Mouse (Mus musculus): ENCODE results near the gene Nos3.

Gene Nos3

DNA sequence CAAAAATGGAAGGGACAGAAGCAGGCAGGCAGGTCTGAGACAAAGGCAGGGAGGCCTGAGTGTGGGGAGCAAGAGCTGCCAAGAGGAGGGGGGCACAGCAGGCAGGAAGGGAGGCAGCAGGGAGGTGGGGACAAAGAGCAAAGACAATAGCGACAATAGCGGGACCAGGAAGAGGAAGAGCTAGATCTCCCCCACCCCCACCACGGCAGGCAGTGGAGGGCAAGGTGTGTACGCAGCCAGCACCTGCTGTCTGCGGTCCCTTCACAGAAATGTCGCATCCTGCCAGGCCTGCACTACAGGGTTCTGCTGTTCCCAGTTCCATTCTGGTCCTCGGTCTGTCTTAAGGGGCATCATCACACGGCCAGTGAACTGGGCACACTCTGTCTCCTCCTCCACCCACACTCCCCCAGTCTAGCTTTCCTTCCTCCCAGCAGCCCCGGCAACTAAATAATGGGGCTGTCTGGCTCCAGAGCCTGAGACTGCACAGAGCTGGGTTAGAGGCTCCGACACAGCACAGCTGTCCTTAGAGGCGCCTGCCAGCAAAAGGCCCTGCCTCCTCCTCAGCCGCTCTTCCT lies 20.0 kb upstream of the Nos3 start:
- DNase-seq (ENCODE audit: low spot score in 2 of 2), result no peak

- DNase-seq (ENCODE audit: low spot score in 2 of 2), result no peak
Measured at GRCm38 (mm10) chr5:24346313-24346712, 18.3 kb upstream of the Nos3 start.

DNA sequence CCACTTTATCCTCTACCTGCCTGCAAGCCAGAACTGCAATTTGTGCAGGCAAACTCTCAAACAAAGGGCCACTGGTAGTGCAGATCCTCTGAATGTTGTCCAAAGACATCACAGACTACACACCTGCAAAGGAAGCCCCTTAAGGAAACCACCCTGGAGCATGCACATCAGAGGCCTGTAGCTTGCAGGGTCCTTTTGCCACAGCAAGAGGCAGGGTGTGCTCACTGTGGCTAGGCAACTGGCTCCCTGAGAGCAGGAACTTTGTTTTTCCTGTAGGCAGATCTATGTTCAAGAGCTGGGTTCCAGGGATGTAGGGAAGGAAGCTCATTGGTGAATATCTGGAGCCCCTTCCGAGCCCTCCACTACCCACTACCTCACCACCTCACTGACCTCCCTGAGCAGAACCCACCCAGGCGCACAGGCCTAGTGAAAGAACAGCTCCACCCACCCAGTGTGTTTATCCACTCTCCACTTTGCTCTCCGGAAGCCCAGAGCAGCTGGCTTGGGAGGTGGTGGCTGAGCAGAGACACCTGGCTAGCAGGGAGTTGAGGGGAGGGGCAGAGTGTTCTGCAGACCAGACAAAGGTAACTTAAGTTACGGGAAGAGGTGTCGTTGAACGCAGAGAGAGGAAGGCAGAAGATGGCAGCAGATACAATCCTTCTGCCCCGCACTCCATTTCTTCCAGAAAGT lies 17.3 kb upstream of the Nos3 start:
- DNase-seq (ENCODE audit: low spot score in 2 of 2), result no peak

DNA sequence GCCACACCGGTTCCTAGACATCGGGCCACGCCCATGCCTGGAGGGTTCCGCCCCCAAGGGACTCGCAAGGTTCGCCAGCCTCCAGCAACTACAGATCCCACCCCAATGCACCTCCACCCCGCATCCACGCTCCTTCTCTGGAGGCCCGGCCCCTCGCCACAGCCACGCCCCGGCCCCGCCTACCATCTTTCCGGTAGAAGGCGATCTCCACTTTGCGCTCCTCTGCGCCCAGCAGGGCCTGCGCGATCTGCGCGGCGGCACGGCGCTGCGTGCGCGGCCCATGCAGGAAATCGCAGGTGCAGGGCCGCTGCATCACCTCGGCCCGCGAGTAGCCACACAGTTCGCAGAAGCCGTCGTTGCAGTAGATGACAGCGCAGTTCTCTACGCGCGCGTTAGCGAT lies 16.5 kb upstream of the Nos3 start:
- DNase-seq (ENCODE audit: low spot score in 2 of 2), result peak; percentile 71 to 74

DNA sequence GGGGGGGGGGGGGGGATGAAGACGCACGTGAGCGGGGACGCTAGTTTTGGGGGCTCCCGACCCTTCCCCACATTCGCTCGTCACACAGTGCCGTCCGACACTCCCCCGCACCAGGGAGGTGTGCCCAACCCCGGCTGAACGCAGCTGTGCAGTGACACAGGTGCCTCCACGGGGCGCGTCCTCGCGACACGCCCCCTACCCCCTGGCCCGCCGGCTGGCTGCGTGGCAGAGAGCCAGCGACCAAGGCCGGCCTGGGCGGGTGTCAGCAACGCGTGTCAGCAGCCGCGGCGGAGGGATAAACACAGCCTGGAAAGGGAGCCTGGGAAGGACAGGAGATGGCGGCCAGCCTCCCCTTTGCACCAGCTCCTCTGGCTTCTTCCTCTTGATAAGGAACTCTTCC lies 16.1 kb upstream of the Nos3 start:
- no peak for DNase-seq (ENCODE audit: low spot score in 2 of 2)

GRCm38 (mm10) chr5:24350073-24350472 lies 14.5 kb upstream of the Nos3 start:
- DNase-seq (ENCODE audit: low spot score in 2 of 2), result no peak

GRCm38 (mm10) chr5:24350531-24351250 lies 13.9 kb upstream of the Nos3 start:
- DNase-seq (ENCODE audit: low spot score in 2 of 2), result no peak

- no peak for DNase-seq (ENCODE audit: low spot score in 2 of 2)
Measured at GRCm38 (mm10) chr5:24351278-24351677, 13.3 kb upstream of the Nos3 start, which contains the start of gene Kcnh2. Gene Kcnh2 (minus strand): TSS chr5:24351604.

- DNase-seq (ENCODE audit: low spot score in 2 of 2), result no peak
Measured at GRCm38 (mm10) chr5:24351701-24352171, 12.9 kb upstream of the Nos3 start.

DNA sequence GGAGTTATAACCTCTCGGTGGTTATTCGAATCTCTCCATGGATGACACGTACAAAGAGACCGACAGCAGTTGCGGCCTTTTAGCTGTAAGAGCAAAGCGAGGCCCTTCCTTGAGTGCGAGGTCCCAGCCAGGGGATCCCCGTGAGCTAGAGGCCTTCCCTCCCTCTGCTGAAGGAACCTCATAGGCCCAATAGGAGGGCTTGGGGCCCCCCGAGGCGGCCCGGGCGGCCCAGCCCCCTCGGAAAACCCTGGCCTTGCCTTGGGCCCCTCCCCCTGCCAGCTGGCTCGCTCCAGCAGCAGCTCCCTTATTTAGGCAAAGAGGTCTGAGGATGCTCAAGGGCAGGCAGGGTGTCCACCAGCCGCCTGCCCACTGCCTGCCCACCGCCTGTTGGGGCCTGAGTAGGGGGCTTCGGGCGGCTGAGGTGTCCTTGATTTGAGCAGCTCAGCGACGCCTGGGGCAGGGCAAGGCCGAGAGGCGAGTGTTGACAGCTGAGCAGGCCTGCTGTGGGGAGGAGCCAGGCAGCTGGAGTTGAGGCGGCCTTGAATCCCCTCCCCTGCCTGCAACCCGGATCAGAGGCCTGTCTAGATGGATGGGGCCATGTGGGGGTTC lies 12.3 kb upstream of the Nos3 start:
- DNase-seq (ENCODE audit: low spot score in 2 of 2), result no peak

DNA sequence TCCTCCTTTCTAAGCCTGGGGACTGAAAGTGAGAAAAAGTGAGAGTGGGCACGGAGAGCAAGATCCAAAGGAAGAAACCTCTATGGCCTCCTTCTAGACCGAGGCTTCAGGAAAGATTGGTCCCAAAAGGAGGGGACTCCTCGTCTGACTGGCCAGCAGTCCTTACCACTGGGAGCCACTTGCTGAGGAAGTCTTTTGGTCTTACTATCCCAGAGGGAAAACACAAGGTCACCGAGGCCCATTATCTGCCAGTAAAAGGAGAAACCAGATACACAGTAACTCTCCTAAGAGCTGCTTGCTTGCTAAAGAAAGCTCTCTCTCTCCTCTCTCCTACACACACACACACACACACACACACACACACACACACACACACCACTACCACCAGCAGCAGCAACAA lies 11.3 kb upstream of the Nos3 start:
- DNase-seq (ENCODE audit: low spot score in 2 of 2), result no peak

GRCm38 (mm10) chr5:24356764-24357163 lies 7.8 kb upstream of the Nos3 start:
- no peak for DNase-seq (ENCODE audit: low spot score in 2 of 2)

DNA sequence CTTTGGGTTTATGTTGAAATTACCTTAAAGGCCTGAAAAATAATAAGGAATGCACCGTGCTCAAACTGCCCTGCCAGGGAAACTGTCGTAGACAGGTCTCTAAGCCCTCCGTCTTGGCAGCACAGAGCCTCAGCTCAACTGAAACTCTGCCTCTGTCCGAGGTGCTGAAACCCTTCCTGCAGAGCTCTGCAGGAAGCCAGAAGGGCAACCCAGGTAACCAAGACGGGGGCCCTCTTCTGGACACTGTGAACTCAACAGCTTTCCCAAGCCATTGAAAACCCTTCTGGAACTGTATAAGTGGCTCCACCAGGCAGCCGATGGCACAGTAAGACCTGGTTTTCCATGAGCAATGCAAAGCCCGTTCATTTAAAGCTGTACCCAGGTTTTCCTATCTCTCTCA lies 7.1 kb upstream of the Nos3 start:
- DNase-seq (ENCODE audit: low spot score in 2 of 2), result peak; percentile 13 to 50

GRCm38 (mm10) chr5:24360792-24361454 lies 3.7 kb upstream of the Nos3 start:
- DNase-seq (ENCODE audit: low spot score in 2 of 2), result peak; percentile 65 to 73

- no peak for DNase-seq (ENCODE audit: low spot score in 2 of 2)
Measured at GRCm38 (mm10) chr5:24363467-24363866, 1.1 kb upstream of the Nos3 start.

GRCm38 (mm10) chr5:24364061-24364460 lies 549 bp upstream of the Nos3 start:
- DNase-seq (ENCODE audit: low spot score in 2 of 2), result no peak

GRCm38 (mm10) chr5:24364963-24365362 lies 353 bp downstream of the Nos3 start:
- DNase-seq (ENCODE audit: low spot score in 2 of 2), result no peak

- no peak for DNase-seq (ENCODE audit: low spot score in 2 of 2)
Measured at GRCm38 (mm10) chr5:24365528-24365927, 918 bp downstream of the Nos3 start.

GRCm38 (mm10) chr5:24366426-24366825 lies 1.8 kb downstream of the Nos3 start:
- no peak for DNase-seq (ENCODE audit: low spot score in 2 of 2)

DNA sequence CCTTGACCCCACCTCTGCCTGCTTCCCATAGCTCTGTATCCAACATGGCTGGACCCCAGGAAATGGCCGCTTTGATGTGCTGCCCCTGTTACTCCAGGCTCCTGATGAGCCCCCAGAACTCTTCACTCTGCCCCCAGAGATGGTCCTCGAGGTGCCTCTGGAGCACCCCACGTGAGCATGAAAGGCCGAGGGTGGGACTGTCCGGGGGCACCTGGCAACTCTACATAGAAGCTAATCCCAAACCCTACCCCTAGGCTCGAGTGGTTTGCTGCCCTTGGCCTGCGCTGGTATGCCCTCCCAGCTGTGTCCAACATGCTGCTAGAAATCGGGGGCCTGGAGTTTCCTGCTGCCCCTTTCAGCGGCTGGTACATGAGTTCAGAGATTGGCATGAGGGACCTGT lies 5.2 kb downstream of the Nos3 start:
- DNase-seq (ENCODE audit: low spot score in 2 of 2), result no peak

DNA sequence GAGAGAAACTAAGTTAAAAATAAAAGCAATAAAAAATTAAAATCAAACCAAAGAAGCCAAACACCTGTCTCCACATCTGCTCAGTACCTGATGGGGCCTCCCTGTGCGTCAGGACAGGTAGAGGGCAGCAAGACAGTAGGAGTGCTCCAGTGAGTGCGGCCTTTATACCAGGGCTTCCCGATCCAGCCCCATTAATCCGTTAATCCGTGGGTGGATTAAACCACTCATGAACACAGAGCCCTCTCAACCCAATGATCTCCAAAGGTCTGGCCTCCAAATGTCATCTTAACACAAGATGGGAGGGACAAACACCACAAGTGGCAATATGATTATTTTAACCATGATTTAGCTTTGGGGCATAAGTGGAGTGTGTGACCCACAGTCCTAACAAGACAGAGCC lies 9.2 kb downstream of the Nos3 start:
- no peak for DNase-seq (ENCODE audit: low spot score in 2 of 2)

DNA sequence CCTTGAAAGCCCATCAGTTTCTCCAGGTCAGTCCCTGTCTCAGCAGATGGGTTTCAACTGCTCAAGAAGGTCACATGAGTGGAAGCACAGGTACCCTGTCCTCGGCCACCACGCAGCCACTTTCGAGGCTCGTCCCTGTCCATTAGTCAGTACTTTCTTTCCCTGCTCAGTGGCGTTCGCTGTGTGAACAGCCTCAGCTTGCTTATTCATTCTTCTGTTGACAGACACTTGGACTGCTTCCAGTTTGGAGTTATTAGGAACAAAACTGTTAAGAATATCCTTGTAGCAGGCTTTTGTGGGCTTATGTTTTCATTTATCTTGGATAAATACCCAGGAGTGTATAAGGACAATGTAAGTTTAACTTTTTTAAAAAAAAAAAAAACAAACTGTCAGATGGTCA lies 9.6 kb downstream of the Nos3 start:
- DNase-seq (ENCODE audit: low spot score in 2 of 2), result no peak

All from natural killer cell, adult 2 months (primary cell).